Mouse (Mus musculus): ENCODE measurements around the gene Gtf3c5. TPM values are rescaled to one million over a fixed set of nuclear protein-coding genes. Genes with fewer than 3 reads are reported as not detected.
A peak's percentile ranks its signal among the peaks of the same experiment; 100 is the strongest.

The Gtf3c5 gene
- polyA plus RNA-seq, 1 experiment, result 2.1 TPM

DNA sequence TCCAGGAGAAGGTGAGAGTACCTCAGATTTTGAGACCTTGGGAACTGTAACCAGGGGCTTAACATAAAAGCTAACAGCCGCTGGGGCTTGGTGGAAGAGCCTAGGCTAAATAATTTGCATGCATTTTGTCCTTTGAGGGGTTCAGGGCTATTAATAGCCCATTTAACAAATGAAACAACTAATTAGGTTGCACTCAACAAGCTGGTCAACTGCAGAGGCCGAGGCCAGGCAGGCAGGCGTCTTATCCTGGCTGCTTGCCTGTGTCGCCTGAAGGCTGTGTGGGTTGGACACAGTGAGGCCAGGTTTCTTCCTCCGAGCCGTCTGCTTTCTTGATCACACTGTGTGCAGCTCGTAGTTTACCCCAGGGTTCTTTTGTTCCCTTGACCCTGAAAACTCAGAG is 47.9 kb downstream of the Gtf3c5 start:
- Histone ChIP-seq H3K9me3 (ENCODE audit: control insufficient read depth, low read length) (no peaks in the 10 kb centered on the region), H3K36me3 (ENCODE audit: control insufficient read depth) (no peaks in the 10 kb centered on the region), H3K4me1 (ENCODE audit: control insufficient read depth) (peaks cover 7% of the 10 kb centered on the region), H3K27me3 (ENCODE audit: control insufficient read depth) (peaks cover 14% of the 10 kb centered on the region), H3K4me3 (replicated peaks) (no peak overlapping the region)
- TF ChIP-seq TAL1 (IDR thresholded peaks at IDR 0.05; ENCODE audit: low read length) (no peak), GATA1 (IDR thresholded peaks at IDR 0.05; ENCODE audit: low read length) (no peak)

DNA sequence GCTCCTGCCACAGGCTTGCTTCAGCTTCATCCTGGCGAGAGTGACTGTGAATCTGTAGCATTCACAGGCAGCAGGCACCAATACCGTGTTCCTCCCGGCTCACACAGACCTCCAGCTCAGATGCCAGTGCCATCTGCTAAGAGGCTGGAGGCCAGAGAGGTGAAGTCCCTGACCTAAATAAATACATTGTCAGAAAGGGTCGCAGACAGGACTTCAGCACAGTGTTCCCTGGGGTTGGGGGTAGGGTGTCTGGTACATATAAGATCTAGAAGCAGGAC is 48.3 kb downstream of the Gtf3c5 start:
- Histone ChIP-seq H3K27me3 (ENCODE audit: control insufficient read depth) (peaks cover 14% of the 10 kb centered on the region), H3K4me3 (replicated peaks) (no peak overlapping the region), H3K9me3 (ENCODE audit: control insufficient read depth, low read length) (no peaks in the 10 kb centered on the region), H3K36me3 (ENCODE audit: control insufficient read depth) (no peaks in the 10 kb centered on the region), H3K4me1 (ENCODE audit: control insufficient read depth) (peaks cover 7% of the 10 kb centered on the region)
- no peak for TF ChIP-seq TAL1 (IDR thresholded peaks at IDR 0.05; ENCODE audit: low read length)

DNA sequence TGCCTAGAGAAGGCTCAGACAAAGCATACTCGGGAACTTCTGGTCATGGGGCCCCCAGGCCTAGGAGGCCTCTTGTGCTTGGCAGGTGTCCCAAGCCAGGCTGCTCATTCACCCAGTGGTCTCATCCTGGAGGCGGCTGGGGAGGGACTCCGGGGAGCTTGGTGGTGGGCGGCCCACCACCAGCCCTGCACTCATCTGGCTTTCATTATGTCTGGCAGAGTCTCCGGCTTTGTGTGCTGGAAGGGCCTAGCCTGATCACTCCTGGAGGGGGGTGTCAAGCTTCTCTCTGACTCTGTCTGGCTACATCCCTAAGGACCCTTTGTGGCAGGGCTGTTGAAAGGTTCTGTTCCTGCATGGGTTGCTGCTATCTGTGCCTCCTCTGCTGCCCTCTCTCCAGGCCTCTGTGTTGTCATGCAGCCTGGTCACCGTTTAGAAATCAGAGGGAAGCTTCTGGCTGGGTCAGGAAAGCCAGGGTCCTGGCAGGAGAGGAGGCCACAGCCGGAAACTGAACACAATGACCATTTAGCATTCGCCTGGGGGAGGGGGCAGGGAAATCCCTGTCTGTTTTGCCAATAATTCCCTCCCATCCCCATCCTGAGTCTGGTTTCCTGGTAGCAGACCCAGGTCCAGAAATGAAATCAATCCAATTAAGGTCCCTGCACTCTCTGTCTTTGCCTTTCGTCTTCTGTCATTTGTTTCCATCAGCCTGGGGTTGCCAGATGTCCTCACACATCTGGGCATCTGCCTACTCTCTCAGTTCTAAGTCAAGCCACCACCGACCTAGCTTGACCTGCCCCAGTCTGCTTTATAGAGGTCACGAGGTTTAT is 48.9 kb downstream of the Gtf3c5 start:
- H3K27me3 ChIP-seq (ENCODE audit: control insufficient read depth), result peaks cover 14% of the 10 kb centered on the region
- no peaks in the 10 kb centered on the region for H3K9me3 ChIP-seq (ENCODE audit: control insufficient read depth, low read length)
- H3K36me3 ChIP-seq (ENCODE audit: control insufficient read depth), result no peaks in the 10 kb centered on the region
- no peak overlapping the region for H3K4me3 ChIP-seq (replicated peaks)
- TF ChIP-seq GATA1 (IDR thresholded peaks at IDR 0.05; ENCODE audit: low read length) (no peak), TAL1 (IDR thresholded peaks at IDR 0.05; ENCODE audit: low read length) (no peak)
- H3K4me1 ChIP-seq (ENCODE audit: control insufficient read depth), result peaks cover 7% of the 10 kb centered on the region

DNA sequence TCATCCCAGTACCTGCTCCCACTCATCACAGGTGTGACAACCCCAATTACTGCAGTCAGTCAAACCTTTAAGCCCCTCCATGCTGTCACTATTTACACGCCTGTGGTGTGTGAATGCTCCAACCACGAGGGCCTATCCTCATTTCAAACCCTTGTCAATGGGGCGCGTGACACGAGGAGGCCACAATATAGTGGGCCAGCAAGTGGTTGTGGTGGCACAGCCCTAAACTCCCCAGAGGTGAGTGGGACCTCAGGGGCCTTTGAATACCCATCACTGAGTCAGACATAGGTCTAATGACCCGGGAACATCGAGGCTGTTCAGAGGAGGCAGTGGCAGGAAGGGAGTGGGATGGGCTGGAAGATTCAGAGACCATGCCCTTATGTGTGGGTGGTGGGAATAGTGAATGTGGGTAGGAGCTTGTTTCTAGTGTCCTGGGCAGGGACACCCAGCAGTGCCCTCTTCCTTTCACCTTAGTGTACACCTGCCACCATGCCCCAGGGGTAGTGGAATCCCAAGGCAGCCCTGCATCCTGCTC is 49.6 kb downstream of the Gtf3c5 start:
- H3K36me3 ChIP-seq (ENCODE audit: control insufficient read depth), result no peaks in the 10 kb centered on the region
- H3K4me3 ChIP-seq (replicated peaks), result peak overlapping the region; percentile 54
- no peaks in the 10 kb centered on the region for H3K9me3 ChIP-seq (ENCODE audit: control insufficient read depth, low read length)
- TF ChIP-seq TAL1 (IDR thresholded peaks at IDR 0.05; ENCODE audit: low read length) (no peak), GATA1 (IDR thresholded peaks at IDR 0.05; ENCODE audit: low read length) (no peak)
- H3K4me1 ChIP-seq (ENCODE audit: control insufficient read depth), result peaks cover 7% of the 10 kb centered on the region
- H3K27me3 ChIP-seq (ENCODE audit: control insufficient read depth), result peaks cover 14% of the 10 kb centered on the region

DNA sequence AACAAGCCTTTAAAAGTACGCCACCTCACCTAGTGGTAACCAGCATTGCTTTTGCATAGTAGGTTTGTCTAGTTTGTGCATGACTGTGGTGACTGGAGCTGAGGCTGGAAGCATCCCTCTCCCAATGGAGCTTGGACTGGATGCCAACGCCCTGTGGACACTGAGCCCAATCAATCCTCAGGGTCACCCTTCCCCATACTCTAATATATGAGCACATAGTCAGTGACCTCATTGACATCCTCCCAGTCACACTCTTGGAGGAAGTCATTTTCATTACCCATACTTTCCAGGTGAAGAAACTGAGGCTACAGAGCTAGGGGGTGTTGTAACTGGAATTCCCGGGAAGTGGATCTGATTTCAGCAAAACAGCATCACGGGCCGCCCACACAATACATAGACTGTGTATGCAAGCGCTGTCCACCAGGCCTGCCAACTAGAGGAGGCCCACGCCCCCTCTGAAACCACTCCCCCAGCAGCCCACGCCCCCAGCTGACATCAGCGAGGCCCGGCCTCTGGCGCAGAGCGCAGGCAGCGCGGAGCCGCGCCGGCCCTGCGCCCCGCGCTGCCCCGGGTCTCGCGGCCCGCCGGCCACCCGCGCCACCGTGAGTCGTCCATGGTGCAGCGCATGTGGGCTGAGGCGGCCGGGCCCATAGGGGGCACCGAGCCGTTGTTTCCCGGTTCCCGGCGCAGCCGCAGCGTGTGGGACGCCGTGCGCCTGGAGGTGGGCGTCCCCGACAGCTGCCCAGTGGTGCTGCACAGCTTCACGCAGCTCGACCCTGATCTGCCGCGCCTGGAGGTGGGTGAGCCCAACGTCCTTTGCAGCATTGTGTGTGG is 50.4 kb downstream of the Gtf3c5 start:
- Histone ChIP-seq H3K4me1 (ENCODE audit: control insufficient read depth) (peaks cover 7% of the 10 kb centered on the region), H3K36me3 (ENCODE audit: control insufficient read depth) (no peaks in the 10 kb centered on the region), H3K27me3 (ENCODE audit: control insufficient read depth) (peaks cover 14% of the 10 kb centered on the region), H3K4me3 (replicated peaks) (peak overlapping the region; percentile 54), H3K9me3 (ENCODE audit: control insufficient read depth, low read length) (no peaks in the 10 kb centered on the region)
- TF ChIP-seq GATA1 (IDR thresholded peaks at IDR 0.05; ENCODE audit: low read length) (no peak), TAL1 (IDR thresholded peaks at IDR 0.05; ENCODE audit: low read length) (no peak)

DNA sequence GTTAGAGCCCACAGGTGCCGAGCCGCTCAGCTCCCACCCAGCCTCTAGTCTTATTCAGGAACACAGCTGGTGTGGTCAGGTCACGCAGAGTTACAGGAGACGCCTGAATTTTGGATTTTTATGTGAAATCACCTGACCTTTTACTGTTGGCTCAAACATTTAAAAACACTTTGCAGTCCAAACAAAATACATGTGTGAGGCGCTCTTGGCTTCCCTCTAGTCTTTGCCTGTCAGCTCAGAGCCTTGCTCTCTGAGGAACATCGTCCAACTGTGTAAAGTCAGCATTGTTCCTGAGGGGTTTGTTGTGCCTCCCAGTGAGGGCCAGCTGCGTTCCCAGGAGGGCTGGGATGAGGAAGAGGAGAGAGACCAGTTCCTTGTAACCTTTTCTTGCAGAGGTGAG is 53.2 kb downstream of the Gtf3c5 start:
- peaks cover 14% of the 10 kb centered on the region for H3K27me3 ChIP-seq (ENCODE audit: control insufficient read depth)
- no peak overlapping the region for H3K4me3 ChIP-seq (replicated peaks)
- TF ChIP-seq TAL1 (IDR thresholded peaks at IDR 0.05; ENCODE audit: low read length) (no peak), GATA1 (IDR thresholded peaks at IDR 0.05; ENCODE audit: low read length) (no peak)
- H3K9me3 ChIP-seq (ENCODE audit: control insufficient read depth, low read length), result no peaks in the 10 kb centered on the region
- H3K4me1 ChIP-seq (ENCODE audit: control insufficient read depth), result peaks cover 16% of the 10 kb centered on the region
- H3K36me3 ChIP-seq (ENCODE audit: control insufficient read depth), result no peaks in the 10 kb centered on the region

DNA sequence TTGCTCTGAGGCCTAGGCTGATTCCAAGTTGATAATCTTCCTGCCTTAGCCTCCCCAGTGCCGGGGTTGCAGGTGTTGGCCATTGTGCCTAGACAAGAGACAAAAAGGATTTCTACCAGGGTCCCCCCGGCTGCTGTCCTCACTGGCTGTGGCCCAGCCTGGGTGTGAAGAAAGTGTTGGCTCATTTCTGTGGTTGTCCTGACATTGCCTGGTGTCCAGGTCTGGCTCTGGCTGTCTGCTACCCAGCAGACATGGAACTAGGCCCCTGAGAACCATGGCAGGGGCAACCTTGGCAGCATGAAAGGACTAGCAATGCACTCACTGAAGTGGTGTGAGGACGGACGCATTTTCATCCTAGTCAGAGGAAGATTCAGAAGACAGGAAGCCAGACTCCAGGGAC is 53.7 kb downstream of the Gtf3c5 start:
- Histone ChIP-seq H3K36me3 (ENCODE audit: control insufficient read depth) (no peaks in the 10 kb centered on the region), H3K27me3 (ENCODE audit: control insufficient read depth) (peaks cover 14% of the 10 kb centered on the region), H3K4me3 (replicated peaks) (no peak overlapping the region), H3K9me3 (ENCODE audit: control insufficient read depth, low read length) (no peaks in the 10 kb centered on the region), H3K4me1 (ENCODE audit: control insufficient read depth) (peaks cover 19% of the 10 kb centered on the region)
- TF ChIP-seq TAL1 (IDR thresholded peaks at IDR 0.05; ENCODE audit: low read length) (no peak), GATA1 (IDR thresholded peaks at IDR 0.05; ENCODE audit: low read length) (no peak)

DNA sequence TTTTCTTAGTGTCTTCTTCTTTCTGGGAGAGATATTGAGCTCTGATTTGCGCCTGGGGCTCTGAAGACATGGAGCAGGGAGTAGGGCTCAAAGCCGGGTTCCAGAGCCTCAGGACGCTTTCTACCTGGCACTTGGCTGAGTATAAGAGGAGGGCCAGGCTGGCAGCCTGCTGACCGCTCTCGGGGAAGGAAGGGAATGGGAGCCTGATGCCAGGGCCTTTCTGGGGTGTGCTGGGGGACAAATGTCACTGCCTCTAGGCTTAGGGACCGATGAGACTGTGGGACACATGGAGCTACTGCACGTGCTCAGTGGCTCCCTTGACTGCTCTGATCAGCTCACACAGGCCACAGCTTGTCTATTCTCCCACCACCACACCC is 55.2 kb downstream of the Gtf3c5 start:
- H3K27me3 ChIP-seq (ENCODE audit: control insufficient read depth), result peaks cover 4% of the 10 kb centered on the region

More for the DNA sequence above, 55.2 kb downstream of the Gtf3c5 start:
- Histone ChIP-seq H3K36me3 (ENCODE audit: control insufficient read depth) (no peaks in the 10 kb centered on the region), H3K4me1 (ENCODE audit: control insufficient read depth) (peaks cover 17% of the 10 kb centered on the region), H3K9me3 (ENCODE audit: control insufficient read depth, low read length) (no peaks in the 10 kb centered on the region), H3K4me3 (replicated peaks) (no peak overlapping the region)
- TF ChIP-seq TAL1 (IDR thresholded peaks at IDR 0.05; ENCODE audit: low read length), result no peak
- no peak for TF ChIP-seq GATA1 (IDR thresholded peaks at IDR 0.05; ENCODE audit: low read length)
